Mouse (Mus musculus): ENCODE results near the gene Esr1. TPM values are rescaled to one million over a fixed set of nuclear protein-coding genes. Genes with fewer than 3 reads are reported as not detected.

Gene Esr1
- polyA plus RNA-seq, 2 experiments, result 0.06 to 0.29 TPM

DNA sequence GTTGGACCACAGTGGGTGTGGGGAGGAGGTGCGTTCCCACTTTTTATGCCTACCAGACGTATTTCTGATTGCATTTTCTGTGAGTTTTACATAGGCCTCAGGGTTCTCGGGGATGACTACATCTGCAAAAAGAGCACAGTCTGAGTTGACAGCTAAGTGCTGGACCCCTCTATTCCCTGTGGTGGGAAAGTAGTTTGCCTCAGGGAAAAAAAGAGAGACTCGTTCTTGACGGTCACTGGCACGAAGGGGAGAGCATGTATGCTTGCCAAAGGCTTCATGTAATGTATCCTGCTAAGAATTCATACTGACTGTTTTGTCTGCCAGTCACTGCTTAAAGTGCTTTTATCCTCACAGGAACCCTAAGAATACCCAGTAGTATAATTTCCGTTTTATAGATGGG lies 433.8 kb downstream of the Esr1 start:
- DNase-seq (ENCODE audit: low read depth in 3 of 3, low spot score in 3 of 3), result no peak

DNA sequence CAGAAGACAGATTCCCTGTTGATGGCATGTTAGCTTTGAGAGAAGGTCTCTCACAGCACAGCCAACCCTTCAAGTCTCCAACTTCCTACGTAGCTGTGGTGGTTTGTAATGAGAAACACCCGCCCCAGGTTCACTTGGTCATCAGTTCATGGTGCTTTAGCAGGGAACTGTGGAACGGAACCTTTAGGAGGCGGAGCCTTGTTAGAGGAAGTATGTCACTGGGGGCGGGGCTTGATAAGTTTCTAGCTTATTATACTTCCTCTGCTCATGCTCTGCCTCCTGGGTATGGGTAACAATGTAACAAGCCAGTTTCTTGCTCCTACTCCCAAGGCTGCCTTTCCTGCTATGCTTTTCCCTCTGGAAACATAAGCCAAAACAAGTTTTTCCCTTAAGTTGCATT lies 434.3 kb downstream of the Esr1 start:
- WGBS (ENCODE audit: insufficient replicate concordance), result 62% methylated on average over 5 of the region's 5 CpGs
- DNase-seq (ENCODE audit: low read depth in 3 of 3, low spot score in 3 of 3), result no peak
- Histone ChIP-seq H3K27me3 (ENCODE audit: control insufficient read depth, insufficient read depth, low read length) (no peaks in the 10 kb centered on the region), H3K4me1 (replicated peaks; ENCODE audit: control insufficient read depth in 2 of 2, insufficient read depth in 2 of 2, low read length in 1 of 2) (no peaks in the 10 kb centered on the region), H3K36me3 (replicated peaks; ENCODE audit: control insufficient read depth, insufficient read depth, low read depth) (no peaks in the 10 kb centered on the region), H3K9me3 (ENCODE audit: control insufficient read depth, low read length) (no peaks in the 10 kb centered on the region), H3K4me2 (ENCODE audit: low read depth) (no peak overlapping the region), H3K27ac (no peak overlapping the region), H3K9ac (replicated peaks) (no peak overlapping the region), H3K4me3 (ENCODE audit: insufficient read depth in 1 of 2, low read depth in 2 of 2, low read length in 2 of 2) (no peak overlapping the region)
- ATAC-seq (ENCODE audit: insufficient read depth), result no peak
- no peak for TF ChIP-seq EP300 (IDR thresholded peaks at IDR 0.05; ENCODE audit: low read depth)
- TF ChIP-seq CTCF (IDR thresholded peaks at IDR 0.05; ENCODE audit: low read depth), result no peak

More for the DNA sequence above, 433.8 kb downstream of the Esr1 start:
- TF ChIP-seq CTCF (IDR thresholded peaks at IDR 0.05; ENCODE audit: low read depth) (no peak), EP300 (IDR thresholded peaks at IDR 0.05; ENCODE audit: low read depth) (no peak)
- no peak overlapping the region for H3K27ac ChIP-seq
- H3K4me1 ChIP-seq (replicated peaks; ENCODE audit: control insufficient read depth in 2 of 2, insufficient read depth in 2 of 2, low read length in 1 of 2), result no peaks in the 10 kb centered on the region
- no peaks in the 10 kb centered on the region for H3K9me3 ChIP-seq (ENCODE audit: control insufficient read depth, low read length)
- H3K4me3 ChIP-seq (ENCODE audit: insufficient read depth in 1 of 2, low read depth in 2 of 2, low read length in 2 of 2), result no peak overlapping the region
- ATAC-seq (ENCODE audit: insufficient read depth), result no peak
- H3K4me2 ChIP-seq (ENCODE audit: low read depth), result no peak overlapping the region
- no peaks in the 10 kb centered on the region for H3K36me3 ChIP-seq (replicated peaks; ENCODE audit: control insufficient read depth, insufficient read depth, low read depth)
- WGBS (ENCODE audit: insufficient replicate concordance), result 81% methylated on average over 7 of the region's 7 CpGs
- H3K9ac ChIP-seq (replicated peaks), result no peak overlapping the region
- H3K27me3 ChIP-seq (ENCODE audit: control insufficient read depth, insufficient read depth, low read length), result no peaks in the 10 kb centered on the region

Other genes starting within 250 kb of the Esr1 start
- gene Zbtb2, start 223.5 kb upstream of the Esr1 start, polyA plus RNA-seq (2012; rRNA removed), result 2.9 and 3.1 TPM in 2 replicates
- 3.0 and 4.7 TPM in 2 replicates for gene Zbtb2, start 223.5 kb upstream of the Esr1 start, polyA plus RNA-seq (2014; fragmentation: Nextera tagmentation; extraction: Ambion mirVana)
- gene Rmnd1, start 179.2 kb upstream of the Esr1 start, polyA plus RNA-seq (2012; rRNA removed), result 17.2 and 19.8 TPM in 2 replicates
- gene Rmnd1, start 179.2 kb upstream of the Esr1 start, polyA plus RNA-seq (2014; fragmentation: Nextera tagmentation; extraction: Ambion mirVana), result 18.0 and 19.3 TPM in 2 replicates
- 8.9 and 12.8 TPM in 2 replicates for gene Armt1, start 179.1 kb upstream of the Esr1 start, polyA plus RNA-seq (2012; rRNA removed)
- 14.1 and 16.1 TPM in 2 replicates for gene Armt1, start 179.1 kb upstream of the Esr1 start, polyA plus RNA-seq (2014; fragmentation: Nextera tagmentation; extraction: Ambion mirVana)
- not detected in 2 replicates for gene Ccdc170, start 129.1 kb upstream of the Esr1 start, polyA plus RNA-seq (2012; rRNA removed)
- not detected in 2 replicates for gene Ccdc170, start 129.1 kb upstream of the Esr1 start, polyA plus RNA-seq (2014; fragmentation: Nextera tagmentation; extraction: Ambion mirVana)